Mouse (Mus musculus) CH12.LX (cell line): ENCODE results near the gene Por. TPM values are rescaled to one million over a fixed set of nuclear protein-coding genes. Genes with fewer than 3 reads are reported as not detected.

Experiments used
- DNase-seq: peaks from one replicate; pipeline ENCODE4 v3.0.0-alpha.2; 2013; ENCODE audit errors: extremely low read depth
- H3K27ac ChIP-seq: 2 replicates; pipeline ENCODE4 v1.5.1; 2012; ENCODE audit warnings: low read depth, mild to moderate bottlenecking, control low read depth, moderate library complexity; ENCODE audit not compliant: insufficient read depth
- H3K27me3 ChIP-seq: replicated peaks from 2 replicates; pipeline ENCODE3; 2012; ENCODE audit warnings: inconsistent platforms
- H3K36me3 ChIP-seq, 2 experiments: replicated peaks in 1 of 2; 2 replicates each; pipeline versions ENCODE3 to v1.6.1; 2012; ENCODE audit warnings: inconsistent platforms in 1 of 2, low read length in 1 of 2, mild to moderate bottlenecking in 1 of 2, mixed read lengths in 1 of 2, moderate library complexity in 1 of 2; ENCODE audit not compliant: control insufficient read depth in 1 of 2, insufficient read depth in 1 of 2
- H3K4me1 ChIP-seq, 2 experiments: 2 replicates each; pipeline ENCODE4 v1.6.1; 2012; ENCODE audit warnings: inconsistent platforms in 1 of 2, moderate library complexity in 1 of 2; ENCODE audit not compliant: insufficient read depth in 2 of 2, control insufficient read depth in 1 of 2
- H3K4me2 ChIP-seq: 2 replicates; pipeline ENCODE4 v1.6.1; 2012; ENCODE audit warnings: low read depth, mild to moderate bottlenecking, control low read depth; ENCODE audit not compliant: poor library complexity, insufficient read depth, severe bottlenecking
- H3K4me3 ChIP-seq, 3 experiments: fragments of 150-350 bp in 1 of 3; sonication (generic) in 1 of 3; replicated peaks in 1 of 3; 2 replicates each; pipeline versions ENCODE3 to v1.5.1; 2011 to 2012; ENCODE audit warnings: low read depth in 2 of 3, low read length in 2 of 3, mild to moderate bottlenecking in 2 of 3, moderate library complexity in 2 of 3, control low read depth in 1 of 3, improper control_type of control experiment in 1 of 3, inconsistent platforms in 1 of 3, mixed read lengths in 1 of 3; ENCODE audit not compliant: poor library complexity in 1 of 3
- H3K79me2 ChIP-seq: replicated peaks from 2 replicates; pipeline ENCODE4 v1.6.1; 2012; ENCODE audit warnings: mild to moderate bottlenecking, moderate library complexity; ENCODE audit not compliant: control insufficient read depth, poor library complexity, insufficient read depth, severe bottlenecking; ENCODE audit errors: extremely low read depth
- H3K9ac ChIP-seq: 2 replicates; pipeline ENCODE4 v1.6.1; 2012; ENCODE audit warnings: low read depth, mild to moderate bottlenecking, control low read depth, moderate library complexity; ENCODE audit not compliant: insufficient read depth
- H3K9me3 ChIP-seq: replicated peaks from 2 replicates; pipeline ENCODE3; 2012; ENCODE audit warnings: low read length, inconsistent platforms, mixed read lengths
- BHLHE40 ChIP-seq: IDR thresholded peaks from 2 replicates; pipeline ENCODE4 v1.6.1; 2011; ENCODE audit warnings: mild to moderate bottlenecking, low read depth, low read length, improper control_type of control experiment
- CHD2 ChIP-seq: IDR thresholded peaks from 2 replicates; pipeline ENCODE4 v1.6.1; 2011; ENCODE audit warnings: low read length, improper control_type of control experiment
- E2F4 ChIP-seq: IDR thresholded peaks from 2 replicates; pipeline ENCODE4 v1.6.1; 2011; ENCODE audit warnings: low read depth, low read length, improper control_type of control experiment; ENCODE audit not compliant: insufficient replicate concordance
- ELF1 ChIP-seq: IDR thresholded peaks from 2 replicates; pipeline ENCODE4 v1.6.1; 2014; ENCODE audit warnings: low read depth, mild to moderate bottlenecking, inconsistent platforms, low read length, improper control_type of control experiment
- EP300 ChIP-seq: IDR thresholded peaks from 2 replicates; pipeline ENCODE4 v1.6.1; 2011; ENCODE audit warnings: low read length, improper control_type of control experiment
- GABPA ChIP-seq: IDR thresholded peaks from 2 replicates; pipeline ENCODE4 v1.6.1; 2012; ENCODE audit warnings: low read depth, low read length, improper control_type of control experiment, inconsistent platforms; ENCODE audit not compliant: insufficient replicate concordance
- HCFC1 ChIP-seq: IDR thresholded peaks from 2 replicates; pipeline ENCODE4 v1.6.1; 2012; ENCODE audit warnings: low read depth, mild to moderate bottlenecking, inconsistent platforms, low read length, improper control_type of control experiment
- IRF4 ChIP-seq: IDR thresholded peaks from 2 replicates; pipeline ENCODE4 v1.6.1; 2014; ENCODE audit warnings: low read depth, mild to moderate bottlenecking, inconsistent platforms, low read length, improper control_type of control experiment
- JUN ChIP-seq: IDR thresholded peaks from 2 replicates; pipeline ENCODE4 v1.6.1; 2011; ENCODE audit warnings: low read depth, mild to moderate bottlenecking, low read length, improper control_type of control experiment, moderate library complexity; ENCODE audit not compliant: insufficient read depth
- KAT2A ChIP-seq: IDR thresholded peaks from 2 replicates; pipeline ENCODE4 v1.6.1; 2012; ENCODE audit warnings: low read length, improper control_type of control experiment, inconsistent platforms; ENCODE audit not compliant: insufficient replicate concordance
- MAFK ChIP-seq: IDR thresholded peaks from 2 replicates; pipeline ENCODE4 v1.6.1; 2011; ENCODE audit warnings: low read length, improper control_type of control experiment; ENCODE audit not compliant: insufficient replicate concordance
- MAX ChIP-seq: IDR thresholded peaks from 2 replicates; pipeline ENCODE4 v1.6.1; 2011; ENCODE audit warnings: low read length, improper control_type of control experiment
- MXI1 ChIP-seq: IDR thresholded peaks from 2 replicates; pipeline ENCODE4 v1.6.1; 2011; ENCODE audit warnings: mild to moderate bottlenecking, low read depth, low read length, improper control_type of control experiment
- MYC ChIP-seq: IDR thresholded peaks from 2 replicates; pipeline ENCODE4 v1.6.1; 2011; ENCODE audit warnings: low read depth, mild to moderate bottlenecking, improper control_type of control experiment, low read length
- NELFE ChIP-seq: IDR thresholded peaks from 2 replicates; pipeline ENCODE4 v1.6.1; 2011; ENCODE audit warnings: low read depth, low read length, improper control_type of control experiment
- PAX5 ChIP-seq: IDR thresholded peaks from 2 replicates; pipeline ENCODE4 v1.6.1; 2012; ENCODE audit warnings: low read length, inconsistent platforms, mixed read lengths
- POLR2A ChIP-seq: IDR thresholded peaks from 2 replicates; pipeline ENCODE4 v1.6.1; 2011; ENCODE audit warnings: low read depth, mild to moderate bottlenecking, improper control_type of control experiment, low read length
- POLR2AphosphoS2 ChIP-seq: IDR thresholded peaks from 2 replicates; pipeline ENCODE4 v1.6.1; 2011; ENCODE audit warnings: low read depth, low read length, improper control_type of control experiment
- RAD21 ChIP-seq: IDR thresholded peaks from 2 replicates; pipeline ENCODE4 v1.6.1; 2011; ENCODE audit warnings: low read depth, mild to moderate bottlenecking, low read length, improper control_type of control experiment, moderate library complexity
- SIN3A ChIP-seq: IDR thresholded peaks from 2 replicates; pipeline ENCODE4 v1.6.1; 2012; ENCODE audit warnings: low read length, improper control_type of control experiment, inconsistent platforms
- SMC3 ChIP-seq: IDR thresholded peaks from 2 replicates; pipeline ENCODE4 v1.6.1; 2011; ENCODE audit warnings: low read depth, low read length, improper control_type of control experiment
- TBP ChIP-seq: conservative IDR thresholded peaks from 2 replicates; pipeline ENCODE4 v1.6.1; 2011; ENCODE audit warnings: low read depth, low read length, improper control_type of control experiment
- TCF12 ChIP-seq: IDR thresholded peaks from 2 replicates; pipeline ENCODE4 v1.6.1; 2014; ENCODE audit warnings: low read depth, mild to moderate bottlenecking, inconsistent platforms, low read length, improper control_type of control experiment
- UBTF ChIP-seq: IDR thresholded peaks from 2 replicates; pipeline ENCODE4 v1.6.1; 2012; ENCODE audit warnings: low read depth, mild to moderate bottlenecking, inconsistent platforms, low read length, improper control_type of control experiment, moderate library complexity
- USF2 ChIP-seq: conservative IDR thresholded peaks from 2 replicates; pipeline ENCODE4 v1.6.1; 2011; ENCODE audit warnings: low read depth, low read length, improper control_type of control experiment
- ZMIZ1 ChIP-seq: IDR thresholded peaks from 2 replicates; pipeline ENCODE4 v1.6.1; 2012; ENCODE audit warnings: low read depth, mild to moderate bottlenecking, inconsistent platforms, low read length, improper control_type of control experiment
- ZNF384 ChIP-seq: IDR thresholded peaks from 2 replicates; pipeline ENCODE4 v1.6.1; 2012; ENCODE audit warnings: low read depth, low read length, improper control_type of control experiment, inconsistent platforms
- dilution Hi-C: fragments of 300-500 bp; cut with MboI; formaldehyde crosslinking; loops from 2 replicates; pipeline ENCODE4 v1.14.3; 2020; ENCODE audit warnings: low sequenced_read_pairs; ENCODE audit not compliant: extremely low pct_unique_long_range_greater_than_20kb, extremely low pct_ligation_motif_present
- in situ Hi-C: fragments of 300-500 bp; cut with MboI; formaldehyde crosslinking; loops from 3 replicates; pipeline ENCODE4 v1.14.3; 2019; ENCODE audit warnings: low sequenced_read_pairs, low pct_ligation_motif_present, low pct_unique_long_range_greater_than_20kb, mixed read lengths
- polyA plus RNA-seq: library from polyadenylated mRNA; unstranded; fragments of >175 nt; gene quantifications from 2 replicates; pipeline ENCODE4 v1.2.1, GENCODE M21; 2012; ENCODE audit warnings: low read depth; ENCODE audit not compliant: insufficient read length
- total RNA-seq, 2 experiments: library from RNA; depleted of rRNA; stranded (reverse); fragments of 300-350 nt in 1 of 2; fragments of >200 nt in 1 of 2; gene quantifications; 2 replicates each; pipeline ENCODE4 v1.2.3; 2012 to 2014

Gene Por
- total and polyA plus RNA-seq, 3 experiments: 17.3 to 56.8 (median 41.2) TPM

- Histone ChIP-seq H3K4me3 (peak overlapping the region; percentile 71 to 81 (median 79)), H3K79me2 (no peaks in the 10 kb centered on the region), H3K9me3 (peaks cover 15% of the 10 kb centered on the region), H3K27me3 (peaks cover 6% of the 10 kb centered on the region), H3K9ac (peak overlapping the region; percentile 62), H3K4me2 (peak overlapping the region; percentile 86), H3K27ac (no peak overlapping the region), H3K36me3 (peaks cover 4 to 20% of the 10 kb centered on the region in 2 experiments), H3K4me1 (peaks cover 4 to 13% of the 10 kb centered on the region in 2 experiments; a peak in 3 of 4 replicates)
- dilution Hi-C loops: no loop called here
- in situ Hi-C loops: no loop called here
- DNase-seq: no peak
- no peak for TF ChIP-seq IRF4
- no peak for TF ChIP-seq KAT2A
- no peak for TF ChIP-seq MAX
- TF ChIP-seq BHLHE40: no peak
- no peak for TF ChIP-seq USF2
- TF ChIP-seq POLR2A: no peak
- no peak for TF ChIP-seq EP300
- no peak for TF ChIP-seq GABPA
- TF ChIP-seq SMC3: no peak
- TF ChIP-seq PAX5: no peak
- TF ChIP-seq ELF1: no peak
- no peak for TF ChIP-seq JUN
These were observed 73.3 kb downstream of the Por start for GRCm38 (mm10) chr5:135742941-135743740.

- Histone ChIP-seq H3K27me3 (peaks cover 14% of the 10 kb centered on the region), H3K4me1 (peaks cover 4 to 13% of the 10 kb centered on the region in 2 experiments; a peak in 3 of 4 replicates), H3K9ac (peak within 1 kb of the TSS; percentile 62), H3K9me3 (peaks cover 22% of the 10 kb centered on the region), H3K79me2 (no peaks in the 10 kb centered on the region), H3K4me2 (peak within 1 kb of the TSS; percentile 86), H3K36me3 (peaks cover 4 to 20% of the 10 kb centered on the region in 2 experiments), H3K27ac (no peak within 1 kb of the TSS), H3K4me3 (peak within 1 kb of the TSS; percentile 71 to 81 (median 79))
- dilution Hi-C loops: no loop called here
- DNase-seq: peak; percentile 84
- in situ Hi-C loops: no loop called here
- TF ChIP-seq ELF1 (peak; percentile 92), PAX5 (no peak), HCFC1 (no peak; the same call in 1 of the 2 replicates), MAFK (no peak), POLR2AphosphoS2 (no peak), SIN3A (peak; percentile 64), ZNF384 (no peak), TBP (0 out of 2 replicates have a peak, but pooled peaks have one; percentile 51), KAT2A (no peak), RAD21 (no peak), USF2 (no peak), CHD2 (no peak), NELFE (peak; percentile 60), MXI1 (peak; percentile 86), UBTF (no peak; the same call in 1 of the 2 replicates), ZMIZ1 (peak; percentile 51; the same call in 1 of the 2 replicates), MAX (peak; percentile 77), EP300 (no peak), MYC (0 out of 2 replicates have a peak, but pooled peaks have one; percentile 40), SMC3 (no peak), E2F4 (no peak), TCF12 (peak; percentile 49), GABPA (no peak), POLR2A (peak; percentile 77), IRF4 (0 out of 2 replicates have a peak, but pooled peaks have one; percentile 3)
These were observed 74.1 kb downstream of the Por start, which contains the start of gene Tmem120a for GRCm38 (mm10) chr5:135743741-135744609. Gene Tmem120a (minus strand): TSS chr5:135744448.
